Mouse (Mus musculus): ENCODE measurements at regions not wholly inside any gene's neighbourhood (a gene's known extent, or its start where the extent isn't known, plus 50 kb on each side); places are given as distances from the start of the nearest gene placed in this dataset.
"Not testable (repeated sequence)": the region's sequence is repeated elsewhere in the genome, so short reads cannot be mapped to it uniquely, and the experiment has no call there.

- DNase-seq (ENCODE audit: low read depth, low spot score) = not testable (repeated sequence)
Observed at GRCm38 (mm10) chr13:19300320-19301011, 95.1 kb downstream of the Stard3nl start.

DNA sequence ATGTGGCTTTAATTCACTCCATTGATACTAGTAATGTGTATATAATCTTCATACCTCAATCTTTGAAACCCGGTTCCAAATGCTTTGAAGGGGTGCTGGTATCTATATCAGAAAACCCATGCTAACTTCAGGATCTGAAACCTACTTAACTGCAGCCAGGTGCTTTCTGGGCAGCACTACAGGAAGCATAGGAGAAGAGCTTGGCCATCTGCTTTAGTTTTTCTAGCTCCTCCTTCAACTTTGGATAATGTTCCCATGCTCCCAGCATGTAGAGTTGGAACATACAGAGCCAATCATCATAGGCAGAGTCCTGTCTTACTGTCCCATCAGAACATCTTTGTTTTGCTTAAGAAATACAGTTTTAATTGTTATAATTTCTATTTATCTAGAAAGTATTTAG is 99.3 kb downstream of the Stard3nl start:
- no peak for DNase-seq (ENCODE audit: low read depth, low spot score)

- no peak for DNase-seq (ENCODE audit: low read depth, low spot score)
Observed at GRCm38 (mm10) chr13:19293041-19293440, 102.6 kb downstream of the Stard3nl start.

GRCm38 (mm10) chr13:19283161-19283560 is 112.4 kb downstream of the Stard3nl start:
- DNase-seq (ENCODE audit: low read depth, low spot score) = no peak

DNA sequence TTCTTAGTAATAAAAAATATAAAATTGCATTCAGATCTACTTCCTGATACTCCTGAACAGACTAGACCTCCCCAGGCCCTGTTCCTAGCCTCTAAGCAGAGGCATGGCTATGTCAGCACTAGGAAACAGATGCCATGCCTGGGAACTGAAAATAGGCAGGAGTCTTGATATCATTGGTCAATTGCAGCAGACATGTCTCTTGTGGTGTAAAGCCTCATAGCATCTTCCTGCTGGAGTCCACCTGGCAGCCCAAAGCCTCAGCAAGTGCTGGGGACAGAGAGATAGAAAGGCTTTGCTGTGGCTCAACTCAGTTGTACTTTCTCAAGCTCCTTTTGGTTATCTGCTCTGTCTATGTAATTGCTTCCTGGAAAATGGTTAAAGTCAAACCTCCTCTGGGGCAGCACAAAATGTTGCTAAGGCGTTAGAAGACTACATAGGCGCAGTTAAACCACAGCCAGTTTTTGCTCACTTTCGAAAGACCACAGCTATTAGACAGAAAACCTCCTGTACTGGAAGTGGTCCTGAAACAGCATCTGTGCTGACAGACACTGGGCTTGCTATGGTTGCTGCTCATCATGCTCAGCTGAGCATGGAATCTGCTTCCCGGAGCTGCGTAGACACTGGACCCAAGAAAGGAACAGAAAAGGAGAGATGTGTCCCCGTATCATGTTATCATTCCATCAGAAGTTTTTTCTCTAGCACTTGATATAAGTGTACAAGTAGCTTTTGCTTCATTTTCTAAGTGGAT is 122.9 kb downstream of the Stard3nl start:
- DNase-seq (ENCODE audit: low read depth, low spot score) = not testable (repeated sequence)

GRCm38 (mm10) chr13:19264996-19265395 is 130.6 kb downstream of the Stard3nl start:
- peak; percentile 29 for DNase-seq (ENCODE audit: low read depth, low spot score)

DNA sequence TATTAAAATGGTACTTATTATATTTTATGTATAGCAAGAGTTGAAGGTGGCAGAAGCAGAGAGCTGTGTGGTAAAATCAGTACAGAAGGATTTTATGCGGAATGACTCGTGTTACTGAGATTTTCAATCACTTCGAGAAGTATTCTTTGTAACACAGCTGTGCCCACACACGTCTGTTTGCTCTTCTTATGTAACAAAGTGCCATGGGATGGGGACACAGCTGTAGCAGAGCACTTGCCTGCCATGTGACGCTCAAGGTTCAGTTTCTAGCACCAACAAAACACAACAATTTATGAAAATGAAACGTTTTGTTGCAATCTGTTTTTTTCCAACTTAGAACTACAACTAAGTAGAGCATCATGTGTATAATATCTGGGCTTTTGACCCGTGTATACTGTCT is 149.0 kb downstream of the Stard3nl start:
- DNase-seq (ENCODE audit: low read depth, low spot score) = not testable (repeated sequence)

DNA sequence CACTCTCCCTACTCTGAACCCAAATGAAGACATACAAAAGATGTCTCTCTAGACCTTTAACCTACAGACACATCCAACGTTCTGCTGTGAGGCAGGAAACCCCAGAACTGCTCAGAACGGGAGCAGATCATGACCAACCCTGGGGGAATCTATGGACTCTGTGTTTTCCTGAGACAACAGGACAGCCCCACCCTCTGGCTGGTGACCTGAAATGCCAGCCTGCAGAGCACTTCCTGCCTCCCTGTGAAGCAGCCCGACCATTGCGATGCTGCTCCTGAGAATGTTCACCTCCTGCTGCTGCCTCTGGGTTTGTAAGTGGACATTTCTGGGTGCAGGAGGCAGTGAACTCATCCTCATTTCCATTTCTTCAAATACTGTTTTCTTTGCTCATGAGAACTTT is 153.0 kb downstream of the Stard3nl start:
- DNase-seq (ENCODE audit: low read depth, low spot score) = not testable (repeated sequence)

DNA sequence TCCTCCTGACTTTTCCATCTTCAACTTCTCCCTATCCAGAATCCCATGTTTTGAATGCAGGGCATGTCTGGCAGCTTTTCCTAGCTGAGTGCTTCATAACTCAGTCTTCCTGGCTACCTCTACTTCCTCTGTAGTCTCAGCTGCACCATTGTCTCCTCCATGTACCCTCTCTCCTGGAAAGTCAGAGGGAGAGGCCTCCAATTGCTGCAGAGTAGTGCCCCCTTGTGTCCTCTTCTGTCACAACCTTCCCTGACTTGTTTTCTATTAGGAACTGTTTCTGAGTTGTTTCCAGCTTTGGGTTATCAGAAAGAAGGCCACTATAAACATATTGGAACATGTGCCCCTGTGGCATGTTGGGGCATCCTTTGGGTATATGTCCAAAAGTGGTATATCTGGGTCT is 159.3 kb downstream of the Stard3nl start:
- DNase-seq (ENCODE audit: low read depth, low spot score) = peak; percentile 22

GRCm38 (mm10) chr13:19234700-19235374 is 160.8 kb downstream of the Stard3nl start:
- DNase-seq (ENCODE audit: low read depth, low spot score) = no peak

- not testable (repeated sequence) for DNase-seq (ENCODE audit: low read depth, low spot score)
Observed at GRCm38 (mm10) chr13:19220004-19220403, 175.6 kb downstream of the Stard3nl start.

DNA sequence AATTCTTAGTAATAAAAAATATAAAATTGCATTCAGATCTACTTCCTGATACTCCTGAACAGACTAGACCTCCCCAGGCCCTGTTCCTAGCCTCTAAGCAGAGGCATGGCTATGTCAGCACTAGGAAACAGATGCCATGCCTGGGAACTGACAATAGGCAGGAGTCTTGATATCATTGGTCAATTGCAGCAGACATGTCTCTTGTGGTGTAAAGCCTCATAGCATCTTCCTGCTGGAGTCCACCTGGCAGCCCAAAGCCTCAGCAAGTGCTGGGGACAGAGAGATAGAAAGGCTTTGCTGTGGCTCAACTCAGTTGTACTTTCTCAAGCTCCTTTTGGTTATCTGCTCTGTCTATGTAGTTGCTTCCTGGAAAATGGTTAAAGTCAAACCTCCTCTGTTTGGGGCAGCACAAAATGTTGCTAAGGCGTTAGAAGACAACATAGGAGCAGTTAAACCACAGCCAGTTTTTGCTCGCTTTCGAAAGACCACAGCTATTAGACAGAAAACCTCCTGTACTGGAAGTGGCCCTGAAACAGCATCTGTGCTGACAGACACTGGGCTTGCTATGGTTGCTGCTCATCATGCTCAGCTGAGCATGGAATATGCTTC is 176.1 kb downstream of the Stard3nl start:
- not testable (repeated sequence) for DNase-seq (ENCODE audit: low read depth, low spot score)

DNA sequence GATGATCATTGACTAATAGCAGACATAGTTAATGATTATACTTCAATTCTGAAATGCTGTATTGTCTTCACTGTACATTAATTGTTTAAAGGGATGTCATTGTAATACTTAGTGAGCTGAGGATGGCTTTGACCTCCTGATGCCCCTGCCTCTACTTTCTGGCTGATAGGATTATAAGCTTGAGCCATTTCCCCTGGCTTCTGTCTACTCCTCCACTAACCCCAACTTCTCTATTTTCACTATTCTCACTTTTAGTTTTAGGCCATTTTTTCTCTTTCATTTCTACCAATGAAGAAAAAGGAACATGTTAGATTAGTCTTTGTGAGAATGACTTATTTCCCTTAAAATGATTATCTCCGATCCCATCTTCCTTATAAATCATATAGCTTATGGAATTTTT is 190.9 kb downstream of the Stard3nl start:
- DNase-seq (ENCODE audit: low read depth, low spot score) = no peak

- not testable (repeated sequence) for DNase-seq (ENCODE audit: low read depth, low spot score)
Observed at GRCm38 (mm10) chr13:19202320-19202719, 193.3 kb downstream of the Stard3nl start.
